Mouse (Mus musculus) heart, postnatal 0 days (tissue): ENCODE results near the gene Fam83g.

Experiments
- CTCF ChIP-seq: IDR thresholded peaks from 2 replicates; pipeline ENCODE4 v1.5.1; 2016; ENCODE audit warnings: antibody characterized with exemption, control low read depth, low read depth
- EP300 ChIP-seq: IDR thresholded peaks from 2 replicates; pipeline ENCODE4 v1.6.1; 2016; ENCODE audit warnings: antibody characterized with exemption, low read depth

- no peak for TF ChIP-seq EP300
- TF ChIP-seq CTCF, result no peak
Measured at GRCm38 (mm10) chr11:61702494-61702893, 18.6 kb downstream of the Fam83g start.
